Mouse (Mus musculus) T-cell, adult 2 months (primary cell): ENCODE data around the gene Scd2.
A peak's percentile ranks its signal among the peaks of the same experiment; 100 is the strongest.
"Not testable (repeated sequence)": the region's sequence is repeated elsewhere in the genome, so short reads cannot be mapped to it uniquely, and the experiment has no call there.

Experiments
- DNase-seq: peaks from one replicate; pipeline ENCODE4 v3.0.0; 2022; ENCODE audit warnings: low spot score

Scd2 gene

DNA sequence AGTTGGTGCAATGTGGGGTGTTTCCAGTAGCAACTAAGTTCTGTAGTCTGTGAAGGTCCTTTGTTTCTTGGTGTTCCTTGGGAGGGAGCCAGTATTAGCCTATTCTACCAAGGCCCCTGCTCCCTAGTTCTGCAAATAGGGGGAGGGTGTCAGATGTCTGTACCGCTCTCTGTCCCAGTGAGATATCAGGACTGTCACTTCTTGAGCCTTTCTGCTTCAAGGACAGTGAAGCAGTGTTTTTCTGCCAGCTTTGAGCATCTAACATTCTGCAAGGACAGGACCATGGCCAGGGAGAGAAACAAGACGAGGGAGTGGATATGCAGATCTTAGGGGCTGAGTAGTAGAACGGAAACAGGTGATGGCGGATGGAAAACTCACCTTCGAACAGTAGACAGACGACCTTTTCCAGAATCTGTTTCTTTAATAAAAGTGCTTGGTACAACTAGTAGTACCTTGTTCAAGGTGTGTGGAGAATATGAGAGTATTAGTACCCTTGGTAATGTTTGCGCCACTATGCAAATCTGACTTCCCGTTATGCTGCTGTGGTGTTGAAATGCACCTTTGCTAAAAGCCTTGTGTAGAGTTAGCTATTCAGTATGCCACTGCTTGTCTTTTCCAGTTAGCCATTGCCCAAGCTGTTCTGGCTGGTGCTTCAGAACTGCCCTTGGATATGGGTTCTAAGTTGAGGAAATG is 3.7 kb downstream of the Scd2 start:
- DNase-seq, result no peak

DNA sequence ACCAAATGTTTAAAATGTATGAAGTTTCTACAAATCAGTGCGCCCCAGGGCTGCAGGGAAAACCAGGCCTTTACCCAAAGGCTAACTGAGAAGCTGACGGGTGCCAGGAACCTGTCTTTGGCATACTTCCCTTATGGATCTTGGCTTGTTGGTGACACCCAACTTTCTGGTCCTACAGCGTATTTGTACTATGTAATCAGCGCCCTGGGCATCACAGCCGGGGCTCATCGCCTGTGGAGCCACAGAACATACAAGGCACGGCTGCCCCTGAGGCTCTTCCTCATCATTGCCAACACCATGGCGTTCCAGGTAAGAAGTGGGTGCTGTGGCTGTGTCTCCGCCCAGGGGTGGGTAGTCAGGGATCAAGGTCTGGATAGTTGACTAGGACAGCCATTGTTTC is 4.4 kb downstream of the Scd2 start:
- no peak for DNase-seq

DNA sequence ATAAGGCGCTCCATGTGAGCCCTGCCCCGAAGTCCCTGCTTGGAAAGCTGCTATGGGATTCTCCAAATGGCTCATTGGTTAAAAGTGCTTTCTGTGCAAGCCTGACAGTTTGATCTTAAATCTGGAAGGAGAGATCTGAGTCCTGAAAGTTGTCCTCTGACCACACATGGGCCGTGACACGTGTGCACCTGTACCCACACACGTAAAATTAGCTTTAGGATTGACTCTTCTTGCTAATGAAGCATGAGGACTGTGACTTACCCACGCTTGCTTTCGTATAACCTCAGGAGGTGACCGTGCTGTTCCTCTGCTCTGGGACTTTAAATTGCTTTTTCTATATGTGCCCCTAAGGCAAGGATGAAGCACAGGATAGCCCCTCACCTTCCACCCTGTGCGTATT is 5.6 kb downstream of the Scd2 start:
- no peak for DNase-seq

DNA sequence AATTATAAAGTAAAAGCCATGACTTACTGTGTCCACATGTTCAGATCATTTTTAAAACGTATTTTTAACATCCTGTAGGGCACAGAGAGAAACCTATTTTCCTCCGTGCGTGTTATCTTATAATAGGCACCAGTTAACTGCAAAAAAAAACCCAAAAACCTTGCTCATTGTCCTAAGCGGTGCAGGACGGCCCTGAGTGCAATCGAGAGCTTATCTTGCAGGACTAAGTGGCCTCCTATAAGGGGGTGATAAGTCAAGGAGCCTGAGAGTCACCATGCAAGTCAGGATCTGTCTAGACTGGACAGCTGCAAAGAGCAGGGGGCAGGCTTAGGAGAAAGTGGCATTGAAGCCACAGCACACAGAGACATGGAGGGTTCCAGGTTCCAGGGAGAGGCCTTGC is 6.4 kb downstream of the Scd2 start:
- DNase-seq, result no peak

DNA sequence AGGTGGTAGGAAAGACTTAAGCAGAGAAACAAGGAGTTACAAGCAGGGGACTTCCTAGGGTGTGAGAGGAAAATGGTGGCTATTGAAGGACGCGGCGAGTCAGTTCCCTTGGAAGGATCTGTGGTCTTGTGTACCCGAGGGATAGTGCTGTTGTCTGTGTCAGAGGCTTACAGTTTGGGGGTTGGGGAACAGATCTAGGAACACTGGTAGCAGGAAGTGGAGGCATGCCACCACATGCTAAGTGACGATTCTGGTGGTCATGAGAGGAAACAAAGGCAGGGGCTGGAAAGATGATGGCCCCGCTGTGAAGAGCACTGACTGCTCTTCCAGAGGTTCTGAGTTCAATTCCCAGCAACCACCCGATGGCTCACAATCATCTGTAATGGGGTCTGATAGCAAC is 7.0 kb downstream of the Scd2 start:
- DNase-seq, result no peak

DNA sequence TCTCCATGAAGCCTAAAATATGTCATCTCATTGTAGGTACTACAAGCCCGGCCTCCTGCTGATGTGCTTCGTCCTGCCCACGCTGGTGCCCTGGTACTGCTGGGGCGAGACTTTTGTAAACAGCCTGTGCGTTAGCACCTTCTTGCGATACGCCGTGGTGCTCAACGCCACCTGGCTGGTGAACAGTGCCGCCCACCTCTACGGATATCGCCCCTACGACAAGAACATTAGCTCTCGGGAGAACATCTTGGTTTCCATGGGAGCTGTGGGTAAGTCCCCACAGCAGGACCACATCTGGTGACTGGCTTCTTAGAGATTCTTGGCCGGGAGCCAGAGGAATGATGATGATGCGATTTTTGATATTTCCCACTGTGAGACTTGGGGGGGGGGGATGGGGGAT is 7.7 kb downstream of the Scd2 start:
- peak; percentile 22 for DNase-seq

DNA sequence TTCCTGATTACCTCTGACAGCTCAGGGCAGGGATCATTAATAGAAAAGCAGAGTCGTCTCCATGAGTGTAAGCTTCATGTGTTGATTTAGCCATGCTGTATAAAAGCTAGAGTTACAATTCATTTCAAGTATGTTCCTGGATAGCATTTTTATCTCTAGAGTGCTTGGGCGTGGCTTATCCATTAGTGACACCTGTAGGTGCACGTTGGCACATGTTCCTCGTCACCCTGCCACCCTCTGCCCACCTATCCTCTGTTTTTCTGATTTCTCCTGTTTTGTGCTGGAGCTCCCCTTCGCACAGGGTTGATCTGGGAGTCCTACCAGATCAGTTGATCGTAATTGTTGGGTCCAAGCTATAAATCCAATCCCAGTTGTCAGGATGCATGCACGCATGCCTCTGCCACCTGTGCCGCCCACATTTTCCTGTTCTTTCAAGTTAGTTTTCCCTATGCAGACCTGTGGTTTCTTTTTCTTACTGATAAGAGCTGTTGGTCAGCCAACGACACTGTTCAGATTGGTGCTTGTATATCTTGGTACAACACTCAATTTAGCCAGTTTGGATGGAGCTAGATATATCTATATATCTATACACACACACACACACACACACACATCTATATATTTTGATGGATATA is 8.3 kb downstream of the Scd2 start:
- DNase-seq, result no peak

DNA sequence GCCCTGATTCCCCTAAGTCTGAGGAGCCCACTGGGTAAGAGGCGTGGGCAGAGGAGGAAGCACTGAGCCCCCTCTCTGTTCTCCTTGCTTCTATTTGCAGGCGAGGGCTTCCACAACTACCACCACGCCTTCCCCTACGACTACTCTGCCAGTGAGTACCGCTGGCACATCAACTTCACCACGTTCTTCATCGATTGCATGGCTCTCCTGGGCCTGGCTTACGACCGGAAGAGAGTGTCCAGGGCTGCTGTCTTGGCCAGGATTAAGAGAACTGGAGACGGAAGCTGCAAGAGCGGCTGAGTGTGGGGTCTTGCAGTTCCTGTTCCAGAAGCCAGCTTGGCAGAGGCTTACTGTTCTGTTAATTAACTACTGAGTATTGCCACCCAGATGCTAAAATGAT is 9.4 kb downstream of the Scd2 start:
- DNase-seq, result no peak

DNA sequence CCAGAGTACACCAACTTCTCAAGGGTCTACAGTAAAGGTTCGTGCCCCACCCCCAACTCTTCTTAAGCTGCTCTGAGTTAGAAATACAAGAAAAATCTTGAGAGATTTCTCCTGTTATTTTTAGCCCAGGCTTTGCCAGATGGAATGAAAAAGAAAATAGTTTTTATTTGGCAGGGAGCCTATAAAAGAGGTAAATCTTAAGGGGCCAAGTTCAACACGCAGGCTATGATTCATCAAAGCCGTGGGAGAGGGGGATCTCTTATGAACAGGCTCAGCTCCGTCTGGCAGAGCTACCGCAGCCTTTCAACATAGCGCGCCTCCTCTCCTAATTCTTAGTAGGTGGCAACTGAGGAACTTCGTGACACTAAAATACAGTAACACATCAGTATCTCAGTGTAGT is 10.0 kb downstream of the Scd2 start:
- no peak for DNase-seq

DNA sequence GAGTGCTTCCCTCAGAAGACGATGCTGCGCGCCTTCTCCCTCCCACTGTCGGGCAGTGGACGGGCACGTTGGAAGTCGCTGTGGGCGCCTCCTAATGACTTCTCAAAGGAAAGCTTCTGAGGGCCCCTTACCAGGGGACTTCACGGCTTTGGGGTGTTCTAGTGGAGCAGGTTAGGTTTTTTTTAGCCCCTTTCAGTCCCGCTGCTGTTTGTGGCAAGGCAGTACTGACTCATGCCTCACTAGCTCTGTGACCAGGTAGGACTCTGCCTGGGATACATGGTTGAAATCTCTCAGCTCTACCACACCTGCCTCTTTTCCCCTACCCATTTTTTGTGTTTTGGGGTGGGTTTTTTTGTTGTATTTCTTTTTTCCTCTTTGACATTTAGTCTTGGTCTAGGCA is 10.9 kb downstream of the Scd2 start:
- DNase-seq, result no peak

DNA sequence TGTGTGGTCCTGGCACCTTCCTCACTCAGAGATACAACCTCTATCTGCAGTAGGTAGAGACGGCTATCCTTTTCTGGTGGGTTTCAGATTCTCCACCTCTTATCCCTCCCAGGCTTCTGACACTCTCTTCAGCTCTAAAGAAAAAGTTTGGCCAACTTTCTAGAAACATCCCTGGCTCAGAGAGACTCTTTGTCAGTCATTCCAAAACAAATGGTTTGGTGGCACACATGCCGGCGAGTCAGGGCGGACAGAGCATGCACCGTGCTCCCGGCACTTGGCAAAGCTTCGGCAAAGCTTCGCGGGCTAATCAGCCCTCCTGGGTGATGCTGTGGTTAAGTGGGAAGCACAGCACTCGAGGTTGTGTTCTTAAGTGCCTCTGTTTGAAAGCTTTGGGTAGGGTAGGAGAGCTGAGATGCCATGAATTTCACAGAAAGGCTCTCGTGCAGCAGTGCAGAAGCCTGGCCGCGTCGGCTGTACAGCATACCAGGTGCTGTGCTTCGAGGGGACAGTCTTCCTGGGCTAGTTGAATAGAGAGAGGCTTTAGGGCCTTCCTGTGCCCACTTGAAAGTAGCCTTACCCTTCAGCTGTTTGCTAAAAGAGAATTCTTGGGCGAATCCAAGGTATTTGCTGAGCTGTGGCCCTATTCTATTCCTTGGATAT is 11.5 kb downstream of the Scd2 start:
- no peak for DNase-seq

DNA sequence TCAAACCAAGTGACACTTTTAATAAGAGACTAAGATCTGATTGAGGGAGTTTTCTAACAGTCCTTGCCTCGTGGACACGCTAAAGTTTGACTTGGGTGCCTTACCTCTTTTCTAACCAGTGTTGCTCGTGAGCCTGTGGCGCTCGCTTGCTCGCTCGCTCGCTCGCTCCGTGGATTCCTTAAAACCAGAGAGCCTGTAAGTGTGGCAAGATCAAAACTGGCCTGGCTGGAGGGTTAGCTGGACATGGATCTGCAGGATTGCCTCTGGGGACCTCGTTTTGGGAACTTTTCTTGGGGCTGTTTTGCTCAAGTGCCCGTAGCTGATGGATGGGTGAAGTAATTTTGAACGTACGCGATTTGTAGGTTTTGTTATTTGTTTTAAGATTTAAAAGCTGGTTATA is 12.2 kb downstream of the Scd2 start:
- DNase-seq, result no peak

DNA sequence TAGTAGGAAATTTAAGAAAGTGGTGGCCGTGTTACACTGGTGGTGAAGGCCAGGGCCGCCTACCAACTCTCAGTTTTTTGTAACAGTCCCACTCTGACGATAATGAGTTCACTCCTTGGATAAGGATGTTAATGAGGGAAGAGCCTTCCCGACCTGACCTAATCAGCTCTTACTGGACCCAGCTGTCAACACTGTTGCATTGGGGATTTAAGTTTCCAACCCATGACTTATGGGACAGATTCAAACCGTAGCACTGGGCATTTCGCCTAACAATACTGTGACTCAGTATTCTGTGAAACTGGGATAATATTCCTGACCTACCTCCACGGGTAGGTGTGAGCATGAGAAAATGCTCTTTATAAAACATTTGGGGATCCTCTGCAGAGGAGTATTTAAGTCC is 12.7 kb downstream of the Scd2 start:
- no peak for DNase-seq

DNA sequence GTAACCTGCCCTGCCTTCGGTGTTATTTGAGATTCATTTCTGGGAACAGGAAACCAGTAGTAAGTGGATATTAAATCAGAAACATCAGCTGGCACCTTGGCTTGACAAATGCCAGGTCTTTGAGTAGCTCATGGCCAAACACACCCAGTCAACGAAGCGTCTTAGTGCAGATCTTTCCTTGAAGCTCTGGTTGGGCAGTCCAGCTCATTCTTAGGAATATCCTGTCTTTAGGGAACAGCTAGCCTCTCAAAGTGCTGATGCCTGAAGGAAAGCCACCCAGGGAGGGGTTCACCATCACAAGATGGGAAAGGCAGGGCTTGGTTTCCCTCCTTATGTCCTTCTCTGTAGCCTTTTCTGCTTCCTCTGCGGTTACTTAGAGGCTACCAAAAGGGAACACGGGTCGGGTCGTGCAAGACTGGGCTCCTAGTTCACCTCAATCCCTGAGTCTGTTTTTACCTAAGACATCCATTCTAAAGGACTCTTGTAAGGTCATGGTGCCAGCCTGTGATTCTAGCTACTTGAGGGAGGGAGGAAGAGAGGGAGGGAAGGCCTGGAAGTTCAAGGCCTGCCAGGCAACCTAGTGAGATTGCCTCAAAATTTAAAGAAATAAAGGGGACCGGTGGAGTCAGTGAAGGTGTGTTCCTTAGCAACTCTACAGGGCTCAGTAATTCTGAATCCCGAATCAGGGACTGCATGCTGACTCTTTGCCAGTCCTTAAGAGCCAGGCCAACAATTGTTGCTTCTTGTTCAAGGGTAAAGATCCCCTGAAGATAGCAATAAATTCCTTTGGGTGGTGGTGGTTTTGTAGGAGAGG is 13.8 kb downstream of the Scd2 start:
- DNase-seq, result no peak

DNA sequence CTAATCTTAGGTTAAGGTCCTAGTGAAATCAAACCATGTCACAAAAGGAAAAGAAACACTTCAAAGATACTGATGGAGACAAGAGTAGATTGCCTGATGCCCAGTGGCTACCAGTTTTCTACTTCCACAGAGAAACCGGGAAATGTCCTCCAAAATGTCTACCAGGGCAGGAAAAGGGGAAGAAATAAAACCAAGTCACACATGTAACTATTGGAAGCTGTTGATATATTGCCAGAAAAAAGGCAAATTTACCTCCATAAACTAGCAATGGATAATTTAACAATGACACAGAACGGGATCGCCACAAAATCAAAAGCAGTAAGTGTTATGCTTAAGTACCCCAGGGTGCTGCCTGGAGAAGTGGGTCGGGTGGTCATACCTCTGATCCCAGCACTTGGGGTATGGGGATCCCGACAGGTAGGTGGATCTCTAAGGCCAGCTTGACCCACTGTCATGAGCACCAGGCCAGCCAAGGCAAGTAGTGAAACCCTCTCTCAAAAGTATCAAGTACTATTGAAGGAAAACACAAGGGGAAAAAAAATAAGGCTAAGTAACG is 14.5 kb downstream of the Scd2 start:
- DNase-seq, result no peak

DNA sequence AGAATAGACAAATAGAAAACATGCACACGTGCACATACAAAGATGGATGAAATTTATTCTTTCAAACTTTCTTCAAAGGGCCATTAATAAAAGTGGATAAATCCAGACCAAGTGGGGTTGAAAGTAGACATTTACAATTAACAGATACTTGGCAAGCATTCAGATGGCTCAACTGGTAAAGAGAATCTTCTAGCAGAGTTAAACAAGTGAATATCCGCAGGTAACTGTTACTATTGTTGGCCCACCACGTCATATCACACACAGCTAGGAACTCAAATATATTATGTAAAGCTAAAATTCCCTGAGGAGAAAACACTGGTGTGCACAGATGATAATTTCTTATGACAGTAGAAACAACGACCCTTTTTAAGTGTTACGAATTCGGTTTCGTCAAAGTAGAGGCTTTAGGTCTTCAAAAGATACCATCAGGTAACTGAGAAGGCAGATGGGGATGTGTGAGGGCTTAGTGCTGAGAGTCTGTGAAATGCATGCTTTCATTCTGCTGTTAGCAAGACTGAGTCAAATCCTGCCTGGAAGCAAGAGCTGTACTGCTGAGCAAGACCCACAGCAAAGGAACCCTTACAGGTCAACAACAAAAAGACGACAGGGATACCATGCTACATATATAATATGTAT is 15.3 kb downstream of the Scd2 start:
- DNase-seq, result no peak

DNA sequence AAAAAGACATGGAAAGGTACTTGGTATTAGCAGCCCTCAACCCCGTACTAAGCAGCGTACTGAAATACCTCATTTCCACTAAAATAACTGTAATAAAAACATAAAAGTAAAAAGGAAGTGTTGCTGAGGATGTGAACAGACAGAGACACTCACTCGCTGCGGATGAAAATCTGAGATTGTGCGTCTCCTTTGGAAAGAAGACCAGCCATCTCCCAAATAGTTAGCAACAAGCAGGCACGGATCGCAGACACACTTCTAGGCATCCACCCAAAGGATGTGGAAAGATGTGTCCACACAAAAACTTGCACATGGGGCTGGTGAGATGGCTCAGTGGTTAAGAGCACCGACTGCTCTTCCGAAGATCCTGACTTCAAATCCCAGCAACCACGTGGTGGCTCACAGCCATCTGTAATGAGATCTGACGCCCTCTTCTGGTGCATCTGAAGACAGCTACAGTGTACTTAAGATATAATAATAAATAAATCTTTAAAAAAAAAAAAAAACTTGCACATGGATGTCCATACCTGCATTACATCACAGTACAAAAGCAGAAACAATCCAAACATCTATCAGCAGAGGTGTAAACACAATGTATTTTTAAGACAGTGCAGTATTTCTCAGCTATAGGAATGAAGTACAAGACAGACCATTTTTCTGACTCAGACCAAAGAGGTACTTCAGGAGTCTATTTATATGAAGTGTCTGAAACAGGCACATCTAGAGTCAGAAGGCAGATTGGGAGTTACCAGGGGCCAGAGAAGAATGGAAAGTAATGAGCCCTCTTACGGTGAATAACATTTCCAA is 16.1 kb downstream of the Scd2 start:
- no peak for DNase-seq

DNA sequence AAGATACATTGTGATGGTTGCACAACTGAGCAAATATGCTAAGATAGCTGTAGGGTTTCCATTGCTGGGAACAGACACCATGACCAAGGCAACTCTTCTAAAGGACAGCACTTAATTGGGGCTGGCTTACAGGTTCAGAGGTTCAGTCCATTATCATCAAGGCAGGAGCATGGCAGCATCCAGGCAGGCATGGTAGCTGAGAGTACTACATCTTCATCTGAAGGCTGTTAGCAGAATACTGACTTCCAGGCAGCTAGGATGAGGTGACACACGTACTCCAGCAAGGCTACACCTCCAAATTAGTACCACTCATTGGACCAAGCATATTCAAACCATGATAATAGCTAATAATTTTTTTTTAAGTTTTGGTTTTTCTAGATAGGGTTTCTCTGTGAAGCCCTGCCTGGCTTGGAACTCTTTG is 16.7 kb downstream of the Scd2 start:
- not testable (repeated sequence) for DNase-seq

DNA sequence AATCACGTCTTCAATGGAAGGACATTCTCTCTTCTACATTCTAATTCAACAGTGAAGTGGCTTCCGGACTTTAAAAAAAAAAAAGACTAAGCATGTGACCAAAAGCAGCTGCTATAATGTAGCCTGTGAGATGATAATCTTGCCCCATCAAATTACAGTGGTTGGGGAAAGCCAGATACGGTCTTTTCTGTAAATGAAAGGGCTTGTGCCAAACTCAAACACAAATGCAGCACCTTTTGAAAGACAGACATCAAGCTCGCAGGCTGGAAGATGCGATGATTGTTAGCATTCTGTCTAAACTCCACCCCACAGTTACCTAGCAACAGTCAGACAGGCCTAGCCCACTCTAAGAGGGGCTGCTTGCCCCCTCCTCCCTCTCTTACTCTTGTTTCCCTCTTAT is 17.3 kb downstream of the Scd2 start:
- DNase-seq, result no peak

DNA sequence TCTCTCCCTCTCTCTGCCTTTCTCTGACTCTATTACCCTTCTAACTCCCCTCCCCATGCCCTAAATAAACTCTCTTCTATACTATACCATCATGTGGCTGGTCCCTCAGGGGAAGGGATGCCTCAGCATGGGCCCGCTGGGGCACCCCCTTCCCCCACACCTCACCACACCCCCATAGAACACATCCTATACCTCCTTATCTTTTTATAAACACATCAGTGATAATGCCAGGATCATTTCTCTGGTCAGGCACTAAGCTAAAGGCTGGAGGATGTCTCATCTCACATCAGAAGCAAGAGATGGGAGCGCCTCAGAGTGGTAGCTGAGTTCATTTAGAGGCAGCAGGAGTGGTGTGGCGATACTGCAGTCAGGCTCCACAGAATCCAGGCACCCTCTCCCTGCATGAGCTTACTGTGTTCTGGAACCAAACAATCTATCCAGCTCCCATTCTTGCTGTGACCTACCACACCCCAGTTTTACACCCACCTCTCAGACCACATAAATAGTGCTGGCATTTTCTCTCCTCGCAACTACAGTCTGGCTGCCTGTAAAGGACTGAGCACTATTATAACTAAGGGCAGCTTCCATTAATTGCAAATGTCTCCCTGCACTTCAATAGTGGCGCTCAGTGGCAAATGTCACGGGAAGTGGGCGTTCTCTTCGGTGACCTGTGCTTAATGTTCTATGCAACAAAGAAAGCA is 18.0 kb downstream of the Scd2 start:
- DNase-seq, result no peak

DNA sequence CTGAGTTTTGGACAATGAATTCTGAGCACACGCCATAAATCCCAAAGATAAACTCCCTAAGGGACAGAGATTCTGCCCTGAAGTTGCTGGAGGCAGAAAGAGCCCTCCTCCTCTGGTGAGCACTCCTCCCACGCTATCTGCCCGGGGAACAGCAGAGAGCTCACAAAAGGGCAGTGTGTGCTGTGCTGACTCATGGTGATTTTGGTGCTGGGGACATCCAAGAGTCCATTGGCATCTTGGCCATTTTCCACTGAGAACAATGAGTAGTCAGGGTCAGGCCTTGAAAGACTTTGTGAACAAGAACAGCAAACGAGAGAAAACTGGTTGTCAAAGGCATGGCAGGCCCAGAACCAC is 18.5 kb downstream of the Scd2 start:
- no peak for DNase-seq
